Mouse (Mus musculus): ENCODE measurements around the gene Gm49711. TPM values are rescaled to one million over a fixed set of nuclear protein-coding genes. Genes with fewer than 3 reads are reported as not detected.

Gm49711 gene
- polyA plus RNA-seq, 1 experiment from 2014 or later: 0.08 TPM

- no peak overlapping the region for H3K4me3 ChIP-seq (ENCODE audit: low read depth, low read length)
- peaks cover 6% of the 10 kb centered on the region; the same call in 1 of the 2 replicates for H3K4me1 ChIP-seq (replicated peaks; ENCODE audit: control insufficient read depth, insufficient read depth)
- H3K9ac ChIP-seq (ENCODE audit: low read length): no peak overlapping the region
- no peak for ATAC-seq (ENCODE audit: low FRiP score, low TSS enrichment)
- H3K27me3 ChIP-seq (ENCODE audit: control insufficient read depth, insufficient read depth, low read length): no peaks in the 10 kb centered on the region
- TF ChIP-seq EP300 (optimal IDR thresholded peaks at IDR 0.05): no peak
- TF ChIP-seq CTCF (IDR thresholded peaks at IDR 0.05; ENCODE audit: low read depth): no peak
- H3K36me3 ChIP-seq (ENCODE audit: control insufficient read depth, insufficient read depth, low read length): no peaks in the 10 kb centered on the region
- WGBS: 72% methylated on average over 4 of the region's 4 CpGs
- DNase-seq (ENCODE audit: low spot score): no peak
- no peak overlapping the region for H3K4me2 ChIP-seq (replicated peaks; ENCODE audit: low read depth)
- no peaks in the 10 kb centered on the region for H3K9me3 ChIP-seq (ENCODE audit: control insufficient read depth, low read length)
- no peak overlapping the region for H3K27ac ChIP-seq (replicated peaks)
These were observed 104.2 kb downstream of the Gm49711 start for GRCm38 (mm10) chr16:92162289-92162688.

GRCm38 (mm10) chr16:92163545-92163944 lies 105.4 kb downstream of the Gm49711 start:
- no peaks in the 10 kb centered on the region for H3K27me3 ChIP-seq (ENCODE audit: control insufficient read depth, insufficient read depth, low read length)
- H3K9ac ChIP-seq (ENCODE audit: low read length): no peak overlapping the region
- no peaks in the 10 kb centered on the region for H3K36me3 ChIP-seq (ENCODE audit: control insufficient read depth, insufficient read depth, low read length)
- H3K4me2 ChIP-seq (replicated peaks; ENCODE audit: low read depth): no peak overlapping the region
- H3K27ac ChIP-seq (replicated peaks): no peak overlapping the region
- peaks cover 2% of the 10 kb centered on the region; the same call in 1 of the 2 replicates for H3K4me1 ChIP-seq (replicated peaks; ENCODE audit: control insufficient read depth, insufficient read depth)
- DNase-seq (ENCODE audit: low spot score) (no peak), ATAC-seq (ENCODE audit: low FRiP score, low TSS enrichment) (no peak)
- H3K9me3 ChIP-seq (ENCODE audit: control insufficient read depth, low read length): 0 out of 2 replicates have a peak, but pooled peaks cover 3% of the 10 kb centered on the region
- TF ChIP-seq CTCF (IDR thresholded peaks at IDR 0.05; ENCODE audit: low read depth) (no peak), EP300 (optimal IDR thresholded peaks at IDR 0.05) (no peak)
- 78% methylated on average over 4 of the region's 4 CpGs for WGBS
- H3K4me3 ChIP-seq (ENCODE audit: low read depth, low read length): no peak overlapping the region

DNA sequence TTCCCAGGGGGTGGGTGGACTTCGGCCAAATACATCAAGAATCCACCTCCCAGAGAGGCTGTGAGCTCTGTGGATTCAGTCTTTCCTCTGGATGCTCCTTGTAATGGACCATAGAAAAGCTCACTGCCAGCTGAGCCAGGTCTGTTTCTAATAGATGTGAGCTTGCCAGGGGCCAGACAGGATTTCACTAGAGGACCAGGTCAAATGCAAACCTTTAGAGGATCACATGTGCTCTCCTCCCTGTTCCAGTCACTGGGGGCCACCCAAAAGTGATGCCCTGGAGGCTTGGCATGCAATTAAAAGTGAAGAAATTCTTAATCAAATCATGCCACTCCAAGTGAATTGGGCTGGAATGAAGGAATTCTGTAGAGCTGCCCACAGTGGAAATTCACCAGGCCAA lies 117.9 kb downstream of the Gm49711 start:
- no peaks in the 10 kb centered on the region for H3K27me3 ChIP-seq (ENCODE audit: control insufficient read depth, insufficient read depth, low read length)
- H3K4me1 ChIP-seq (replicated peaks; ENCODE audit: control insufficient read depth, insufficient read depth): no peaks in the 10 kb centered on the region
- H3K9me3 ChIP-seq (ENCODE audit: control insufficient read depth, low read length): no peaks in the 10 kb centered on the region
- TF ChIP-seq CTCF (IDR thresholded peaks at IDR 0.05; ENCODE audit: low read depth): no peak
- TF ChIP-seq EP300 (optimal IDR thresholded peaks at IDR 0.05): no peak
- no peak for DNase-seq (ENCODE audit: low spot score)
- no peak overlapping the region for H3K4me3 ChIP-seq (ENCODE audit: low read depth, low read length)
- H3K4me2 ChIP-seq (replicated peaks; ENCODE audit: low read depth): no peak overlapping the region
- no peaks in the 10 kb centered on the region for H3K36me3 ChIP-seq (ENCODE audit: control insufficient read depth, insufficient read depth, low read length)
- no peak overlapping the region for H3K9ac ChIP-seq (ENCODE audit: low read length)
- no peak for ATAC-seq (ENCODE audit: low FRiP score, low TSS enrichment)
- H3K27ac ChIP-seq (replicated peaks): no peak overlapping the region
- 92% methylated on average over 1 of the region's 1 CpGs for WGBS

DNA sequence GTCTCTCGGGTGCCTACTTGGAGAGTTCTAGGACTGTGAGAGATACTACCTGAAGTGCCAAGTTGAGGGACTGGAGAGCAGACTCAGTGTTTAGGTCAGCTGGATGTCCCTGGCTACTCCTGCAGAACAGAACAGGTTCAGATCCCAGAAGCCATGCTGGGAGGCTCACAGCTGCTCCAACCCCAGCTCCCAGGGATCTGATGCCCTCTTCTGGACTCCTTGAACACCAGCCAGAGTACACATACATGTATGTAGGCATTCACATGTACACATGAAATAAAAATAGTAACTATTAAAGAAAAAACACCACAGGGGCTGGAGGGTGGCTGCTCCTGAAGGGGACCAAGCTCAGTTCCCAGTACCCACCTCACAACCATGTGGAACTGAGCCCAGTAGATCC lies 119.6 kb downstream of the Gm49711 start:
- Histone ChIP-seq H3K4me1 (replicated peaks; ENCODE audit: control insufficient read depth, insufficient read depth) (no peaks in the 10 kb centered on the region), H3K27me3 (ENCODE audit: control insufficient read depth, insufficient read depth, low read length) (no peaks in the 10 kb centered on the region), H3K4me2 (replicated peaks; ENCODE audit: low read depth) (no peak overlapping the region), H3K27ac (replicated peaks) (no peak overlapping the region), H3K36me3 (ENCODE audit: control insufficient read depth, insufficient read depth, low read length) (no peaks in the 10 kb centered on the region), H3K9ac (ENCODE audit: low read length) (no peak overlapping the region), H3K4me3 (ENCODE audit: low read depth, low read length) (no peak overlapping the region), H3K9me3 (ENCODE audit: control insufficient read depth, low read length) (no peaks in the 10 kb centered on the region)
- 100% methylated on average over 1 of the region's 1 CpGs for WGBS
- ATAC-seq (ENCODE audit: low FRiP score, low TSS enrichment) (no peak), DNase-seq (ENCODE audit: low spot score) (no peak)
- TF ChIP-seq CTCF (IDR thresholded peaks at IDR 0.05; ENCODE audit: low read depth) (peak; percentile 60), EP300 (optimal IDR thresholded peaks at IDR 0.05) (no peak)

GRCm38 (mm10) chr16:92179306-92179705 lies 121.2 kb downstream of the Gm49711 start:
- DNase-seq (ENCODE audit: low spot score): no peak
- no peaks in the 10 kb centered on the region for H3K36me3 ChIP-seq (ENCODE audit: control insufficient read depth, insufficient read depth, low read length)
- H3K4me1 ChIP-seq (replicated peaks; ENCODE audit: control insufficient read depth, insufficient read depth): no peaks in the 10 kb centered on the region
- TF ChIP-seq CTCF (IDR thresholded peaks at IDR 0.05; ENCODE audit: low read depth): no peak
- TF ChIP-seq EP300 (optimal IDR thresholded peaks at IDR 0.05): no peak
- H3K4me2 ChIP-seq (replicated peaks; ENCODE audit: low read depth): no peak overlapping the region
- no peak overlapping the region for H3K9ac ChIP-seq (ENCODE audit: low read length)
- ATAC-seq (ENCODE audit: low FRiP score, low TSS enrichment): no peak
- no peaks in the 10 kb centered on the region for H3K9me3 ChIP-seq (ENCODE audit: control insufficient read depth, low read length)
- WGBS: 77% methylated on average over 8 of the region's 8 CpGs
- no peak overlapping the region for H3K4me3 ChIP-seq (ENCODE audit: low read depth, low read length)
- H3K27me3 ChIP-seq (ENCODE audit: control insufficient read depth, insufficient read depth, low read length): no peaks in the 10 kb centered on the region
- no peak overlapping the region for H3K27ac ChIP-seq (replicated peaks)

DNA sequence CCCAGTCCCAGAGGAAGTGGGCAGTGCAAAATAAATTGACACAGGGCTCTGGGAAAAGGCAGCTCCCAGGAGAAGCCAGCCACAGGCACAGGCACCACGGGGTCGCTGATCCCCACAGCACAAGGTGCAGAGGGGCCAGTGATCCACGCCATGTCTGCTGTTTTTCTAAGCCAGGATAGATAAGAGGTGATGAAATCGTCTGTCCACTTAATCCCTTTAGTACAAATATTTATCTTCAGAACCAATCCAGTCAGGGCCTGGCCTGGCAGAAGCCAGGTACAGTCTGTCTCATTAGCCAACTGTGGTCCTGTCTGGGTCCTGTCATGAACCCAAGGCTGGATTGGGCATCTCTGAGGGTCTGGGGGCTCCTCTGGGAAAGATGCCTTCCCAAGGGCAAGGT lies 125.4 kb downstream of the Gm49711 start:
- Histone ChIP-seq H3K4me3 (ENCODE audit: low read depth, low read length) (no peak overlapping the region), H3K36me3 (ENCODE audit: control insufficient read depth, insufficient read depth, low read length) (no peaks in the 10 kb centered on the region), H3K9me3 (ENCODE audit: control insufficient read depth, low read length) (no peaks in the 10 kb centered on the region), H3K27ac (replicated peaks) (no peak overlapping the region), H3K27me3 (ENCODE audit: control insufficient read depth, insufficient read depth, low read length) (no peaks in the 10 kb centered on the region), H3K4me2 (replicated peaks; ENCODE audit: low read depth) (no peak overlapping the region), H3K4me1 (replicated peaks; ENCODE audit: control insufficient read depth, insufficient read depth) (no peaks in the 10 kb centered on the region), H3K9ac (ENCODE audit: low read length) (no peak overlapping the region)
- WGBS: 11% methylated on average over 4 of the region's 4 CpGs
- ATAC-seq (ENCODE audit: low FRiP score, low TSS enrichment): peak; percentile 35; the same call in 1 of the 2 replicates
- TF ChIP-seq CTCF (IDR thresholded peaks at IDR 0.05; ENCODE audit: low read depth) (no peak), EP300 (optimal IDR thresholded peaks at IDR 0.05) (no peak)
- no peak for DNase-seq (ENCODE audit: low spot score)
